Mouse (Mus musculus) lung, postnatal 0 days (tissue): Measurements from ENCODE around the gene 2010111I01Rik.
"Not testable (repeated sequence)": the region's sequence is repeated elsewhere in the genome, so short reads cannot be mapped to it uniquely, and the experiment has no call there.

Experiments used
- CTCF ChIP-seq: IDR thresholded peaks from 2 replicates; pipeline ENCODE4 v1.5.1; 2016; ENCODE audit warnings: antibody characterized with exemption, mild to moderate bottlenecking
- EP300 ChIP-seq: IDR thresholded peaks from 2 replicates; pipeline ENCODE4 v1.6.1; 2016; ENCODE audit warnings: antibody characterized with exemption, mild to moderate bottlenecking, control low read depth

DNA sequence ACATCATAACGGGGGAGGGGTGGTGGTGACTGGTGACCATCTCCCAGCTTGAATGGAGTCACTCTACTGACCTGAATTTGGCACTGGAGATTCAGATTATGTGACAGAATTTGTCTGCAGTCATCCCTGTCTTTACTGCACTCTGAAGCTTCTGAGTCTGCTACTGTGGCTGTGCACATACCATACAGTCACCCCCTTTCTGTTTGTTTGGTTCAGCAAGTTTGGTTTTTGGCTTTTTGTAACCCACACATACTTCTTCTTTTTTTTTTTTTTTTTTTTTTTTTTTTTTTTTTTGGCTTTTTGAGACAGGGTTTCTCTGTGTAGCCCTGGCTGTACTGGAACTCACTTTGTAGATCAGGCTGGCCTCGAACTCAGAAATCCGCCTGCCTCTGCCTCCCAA, 35.5 kb upstream of the 2010111I01Rik start:
- TF ChIP-seq CTCF, EP300: not testable (repeated sequence)
